Mouse (Mus musculus): ENCODE data around the gene Hif1an. TPM values are rescaled to one million over a fixed set of nuclear protein-coding genes. Genes with fewer than 3 reads are reported as not detected.

The Hif1an gene
- polyA plus RNA-seq, 2 experiments = 27.3 to 30.1 TPM

DNA sequence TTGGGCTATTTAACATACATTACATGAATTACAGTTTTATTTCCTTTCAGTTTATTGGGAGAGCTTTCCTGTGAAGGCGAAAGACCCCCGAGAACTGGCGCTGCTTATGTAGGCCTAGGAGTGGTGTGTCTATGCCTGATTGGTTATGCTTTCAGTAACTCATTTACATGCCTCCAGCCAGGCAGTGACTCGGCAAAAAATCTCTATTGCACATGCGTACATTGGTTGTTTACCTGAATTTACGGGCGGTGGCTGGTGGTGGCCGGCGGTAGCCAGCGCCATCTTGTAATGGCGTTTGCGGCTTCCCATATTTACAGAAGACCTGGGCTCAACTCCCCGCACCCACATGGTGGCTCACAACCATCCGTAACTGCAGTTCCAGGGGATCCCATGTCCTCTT, 31.5 kb downstream of the Hif1an start:
- Histone ChIP-seq H3K36me3 (ENCODE audit: control insufficient read depth, insufficient read depth, low read length) (no peaks in the 10 kb centered on the region), H3K27ac (replicated peaks; ENCODE audit: low read depth, low read length) (no peak overlapping the region), H3K27me3 (ENCODE audit: control insufficient read depth, insufficient read depth, low read length) (no peaks in the 10 kb centered on the region), H3K4me1 (ENCODE audit: control insufficient read depth, insufficient read depth, low read length) (no peaks in the 10 kb centered on the region), H3K4me3 (replicated peaks; ENCODE audit: low read length) (no peak overlapping the region), H3K9ac (ENCODE audit: low read depth, low read length, severe bottlenecking) (no peak overlapping the region), H3K9me3 (ENCODE audit: control insufficient read depth, low read length) (no peaks in the 10 kb centered on the region), H3K4me2 (replicated peaks; ENCODE audit: low read depth, low read length, severe bottlenecking) (no peak overlapping the region)
- no peak for TF ChIP-seq POLR2A (IDR thresholded peaks at IDR 0.05; ENCODE audit: borderline replicate concordance, extremely low read depth, insufficient read depth, insufficient read length)
- ATAC-seq (ENCODE audit: low FRiP score, low read depth) = no peak
- DNase-seq (ENCODE audit: low spot score) = no peak
- WGBS = 94% methylated on average over 14 of the region's 14 CpGs

DNA sequence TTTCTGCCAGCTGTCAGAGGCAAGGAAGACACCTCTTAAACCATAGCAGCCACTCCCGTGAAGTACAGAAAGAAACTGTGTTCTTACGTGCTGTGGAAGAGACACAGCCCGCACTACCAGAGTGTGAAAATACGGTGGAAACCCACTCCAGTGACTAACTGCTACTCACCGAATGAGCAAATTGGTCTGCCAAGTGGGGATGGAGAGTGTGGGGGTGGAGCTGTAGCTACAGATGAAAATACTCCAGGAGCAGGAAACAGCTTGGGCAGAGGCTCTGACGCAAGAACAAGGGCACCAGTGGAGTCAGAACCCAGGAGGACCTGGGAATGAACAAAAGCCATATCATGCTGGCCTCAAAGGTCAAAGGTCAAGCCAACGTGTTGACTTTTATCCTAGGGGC, 55.5 kb downstream of the Hif1an start:
- TF ChIP-seq POLR2A (IDR thresholded peaks at IDR 0.05; ENCODE audit: borderline replicate concordance, extremely low read depth, insufficient read depth, insufficient read length) = no peak
- Histone ChIP-seq H3K4me3 (replicated peaks; ENCODE audit: low read length) (no peak overlapping the region), H3K4me2 (replicated peaks; ENCODE audit: low read depth, low read length, severe bottlenecking) (no peak overlapping the region), H3K9me3 (ENCODE audit: control insufficient read depth, low read length) (no peaks in the 10 kb centered on the region), H3K9ac (ENCODE audit: low read depth, low read length, severe bottlenecking) (no peak overlapping the region), H3K4me1 (ENCODE audit: control insufficient read depth, insufficient read depth, low read length) (no peaks in the 10 kb centered on the region), H3K27me3 (ENCODE audit: control insufficient read depth, insufficient read depth, low read length) (no peaks in the 10 kb centered on the region), H3K27ac (replicated peaks; ENCODE audit: low read depth, low read length) (no peak overlapping the region), H3K36me3 (ENCODE audit: control insufficient read depth, insufficient read depth, low read length) (no peaks in the 10 kb centered on the region)
- ATAC-seq (ENCODE audit: low FRiP score, low read depth) (no peak), DNase-seq (ENCODE audit: low spot score) (no peak)
- 59% methylated on average over 7 of the region's 7 CpGs for WGBS

Other genes with a start within 250 kb of the Hif1an start
- gene Scd4, start 229.8 kb upstream of the Hif1an start, polyA plus RNA-seq (2012; rRNA removed) = 0.76 and 0.80 TPM in 2 replicates
- 0.12 and 0.35 TPM in 2 replicates for gene Scd4, start 229.8 kb upstream of the Hif1an start, polyA plus RNA-seq (2014; fragmentation: Nextera tagmentation; extraction: Ambion mirVana)
- 19.5 and 27.7 TPM in 2 replicates for gene Scd1, start 155.0 kb upstream of the Hif1an start, polyA plus RNA-seq (2012; rRNA removed)
- 6.8 and 7.4 TPM in 2 replicates for gene Scd1, start 155.0 kb upstream of the Hif1an start, polyA plus RNA-seq (2014; fragmentation: Nextera tagmentation; extraction: Ambion mirVana)
- gene Wnt8b, start 69.4 kb upstream of the Hif1an start, polyA plus RNA-seq (2012; rRNA removed) = 0.03 and 0.04 TPM in 2 replicates
- gene Wnt8b, start 69.4 kb upstream of the Hif1an start, polyA plus RNA-seq (2014; fragmentation: Nextera tagmentation; extraction: Ambion mirVana) = not detected in 2 replicates
- 1.5 and 1.6 TPM in 2 replicates for gene Sec31b, start 17.0 kb upstream of the Hif1an start, polyA plus RNA-seq (2012; rRNA removed)
- gene Sec31b, start 17.0 kb upstream of the Hif1an start, polyA plus RNA-seq (2014; fragmentation: Nextera tagmentation; extraction: Ambion mirVana) = 0.14 and 0.34 TPM in 2 replicates
- gene Gm20538, start 10.0 kb upstream of the Hif1an start, polyA plus RNA-seq (2012; rRNA removed) = not detected in 2 replicates
- gene Gm20538, start 10.0 kb upstream of the Hif1an start, polyA plus RNA-seq (2014; fragmentation: Nextera tagmentation; extraction: Ambion mirVana) = not detected in 2 replicates
- gene Ndufb8, start 7.4 kb upstream of the Hif1an start, polyA plus RNA-seq (2012; rRNA removed) = 334 and 452 TPM in 2 replicates
- 487 and 542 TPM in 2 replicates for gene Ndufb8, start 7.4 kb upstream of the Hif1an start, polyA plus RNA-seq (2014; fragmentation: Nextera tagmentation; extraction: Ambion mirVana)
- gene Pax2, start 193.2 kb downstream of the Hif1an start, polyA plus RNA-seq (2012; rRNA removed) = 0.05 and 0.10 TPM in 2 replicates
- gene Pax2, start 193.2 kb downstream of the Hif1an start, polyA plus RNA-seq (2014; fragmentation: Nextera tagmentation; extraction: Ambion mirVana) = not detected in 2 replicates